In the genomic region with DNA sequence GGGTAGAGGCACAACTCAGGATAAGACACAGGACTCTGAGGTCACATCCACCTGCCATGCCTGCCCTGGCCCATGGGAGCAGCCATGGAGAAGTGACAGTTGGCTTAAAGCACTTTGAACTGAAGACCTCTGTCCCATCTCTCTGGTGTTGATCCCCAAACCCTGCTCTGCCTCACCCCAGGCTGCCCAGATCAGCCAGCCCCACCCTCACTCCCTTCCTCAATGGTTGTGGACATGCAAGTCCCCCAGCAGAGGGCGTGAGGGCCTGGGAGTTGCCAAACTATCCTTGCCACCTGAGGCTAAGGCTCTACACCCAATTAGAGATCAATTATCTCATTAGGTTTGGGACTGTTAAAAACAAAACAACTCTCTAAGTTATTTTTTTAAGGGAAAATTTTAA, we compare ENCODE assay signal across 8 mouse cellular contexts. TPM values are rescaled to one million over a fixed set of nuclear protein-coding genes. Genes with fewer than 3 reads are reported as not detected.
DNase-seq lines count a peak whose midpoint lies in the region; ATAC-seq and TF ChIP-seq lines count a peak whose summit lies in the region.

No protein-coding gene starts in this region.

- peak; percentile 43 to 78 (median 71) for TF ChIP-seq CTCF in MEL (IDR thresholded peaks at IDR 0.05 in 2 of 3, conservative IDR thresholded peaks at IDR 0.05 in 1 of 3; ENCODE audit: control insufficient read depth in 1 of 3, insufficient read depth in 1 of 3, low read depth in 2 of 3, low read length in 3 of 3, poor library complexity in 1 of 3, severe bottlenecking in 1 of 3)

- 0% methylated on average over 1 of the region's 1 CpGs for WGBS in embryonic facial prominence, embryonic 11.5 days

- no peak for TF ChIP-seq POLR2A in MEL (IDR thresholded peaks at IDR 0.05; ENCODE audit: control insufficient read depth in 1 of 2, insufficient read depth in 1 of 2, low read depth in 1 of 2, low read length in 2 of 2, poor library complexity in 1 of 2)

- ATAC-seq in CD4-positive, CD25-positive, alpha-beta regulatory T cell, adult 4 months, result no peak
- no peak for ATAC-seq in embryonic facial prominence, embryonic 11.5 days (replicated peaks; ENCODE audit: insufficient number of reproducible peaks, low FRiP score, low TSS enrichment, low read depth)
- no peak for ATAC-seq in erythroid progenitor cell, adult 5-6 weeks (replicated peaks; ENCODE audit: low FRiP score, poor library complexity, severe bottlenecking)

- TF ChIP-seq EP300 in MEL (IDR thresholded peaks at IDR 0.05; ENCODE audit: low read depth in 1 of 2, low read length in 2 of 2), result no peak

- H3K9me3 ChIP-seq in MEL (replicated peaks; ENCODE audit: insufficient read depth, low read length), result no peaks in the 10 kb centered on the region
- H3K9me3 ChIP-seq in embryonic facial prominence, embryonic 11.5 days (replicated peaks; ENCODE audit: control insufficient read depth, low read length), result no peaks in the 10 kb centered on the region

- TF ChIP-seq RAD21 in MEL (IDR thresholded peaks at IDR 0.05; ENCODE audit: low read depth, low read length), result peak; percentile 54

- H3K4me3 ChIP-seq in MEL (ENCODE audit: control insufficient read depth in 1 of 2, insufficient read depth in 1 of 2, low read depth in 2 of 2, low read length in 2 of 2), result no peak overlapping the region
- H3K4me3 ChIP-seq in embryonic facial prominence, embryonic 11.5 days (ENCODE audit: low read depth, low read length), result no peak overlapping the region

- no peaks in the 10 kb centered on the region for H3K79me2 ChIP-seq in MEL (ENCODE audit: control insufficient read depth, insufficient read depth, low read length, poor library complexity)

- no peaks in the 10 kb centered on the region for H3K4me1 ChIP-seq in MEL (ENCODE audit: control insufficient read depth in 1 of 2, insufficient read depth in 2 of 2, low read length in 2 of 2)
- H3K4me1 ChIP-seq in embryonic facial prominence, embryonic 11.5 days (ENCODE audit: control insufficient read depth, insufficient read depth, low read length), result peaks cover 2% of the 10 kb centered on the region; the same call in 1 of the 2 replicates

- H3K4me2 ChIP-seq in embryonic facial prominence, embryonic 11.5 days (ENCODE audit: low read depth, low read length), result no peak overlapping the region

- no peak overlapping the region for H3K27ac ChIP-seq in MEL (ENCODE audit: control insufficient read depth, low read depth, low read length)
- no peak overlapping the region for H3K27ac ChIP-seq in embryonic facial prominence, embryonic 11.5 days (replicated peaks; ENCODE audit: low read depth, low read length)

- no peak overlapping the region for H3K9ac ChIP-seq in MEL (ENCODE audit: control insufficient read depth, low read depth, low read length, poor library complexity, severe bottlenecking)
- H3K9ac ChIP-seq in embryonic facial prominence, embryonic 11.5 days (replicated peaks; ENCODE audit: low read length), result no peak overlapping the region

- H3K36me3 ChIP-seq in MEL (ENCODE audit: control insufficient read depth in 1 of 2, insufficient read depth in 2 of 2, low read length in 2 of 2), result no peaks in the 10 kb centered on the region
- H3K36me3 ChIP-seq in embryonic facial prominence, embryonic 11.5 days (replicated peaks; ENCODE audit: control insufficient read depth, insufficient read depth, low read depth, low read length), result no peaks in the 10 kb centered on the region

- no peaks in the 10 kb centered on the region; a peak in 1 of 4 replicates for H3K27me3 ChIP-seq in MEL (ENCODE audit: control insufficient read depth in 1 of 2, insufficient read depth in 2 of 2, low read length in 2 of 2)
- H3K27me3 ChIP-seq in embryonic facial prominence, embryonic 11.5 days (ENCODE audit: control insufficient read depth, insufficient read depth, low read length), result peaks cover 36% of the 10 kb centered on the region

- DNase-seq in CD4-positive, CD25-positive, alpha-beta regulatory T cell, adult 2 months (ENCODE audit: low read depth, low spot score), result peak; percentile 45
- DNase-seq in kidney, postnatal 36 days, result peak; percentile 4 to 58
- DNase-seq in kidney, adult 8-10 months, result no peak
- peak; percentile 43 for DNase-seq in MEL (ENCODE audit: low read depth, low spot score)
- DNase-seq in embryonic facial prominence, embryonic 11.5 days (ENCODE audit: low spot score), result peak; percentile 24
- no peak for DNase-seq in layer of hippocampus, postnatal 25 days (ENCODE audit: extremely low spot score in 1 of 2, low spot score in 1 of 2)

TF ChIP-seq in MEL, 35 proteins besides CTCF, POLR2A, EP300 and RAD21:
- no peak for TF ChIP-seq UBTF (IDR thresholded peaks at IDR 0.05; ENCODE audit: borderline replicate concordance, insufficient read depth, low read depth, low read length)
- TF ChIP-seq ZC3H11A (IDR thresholded peaks at IDR 0.05; ENCODE audit: low read depth, low read length), result peak; percentile 35; the same call in 1 of the 2 replicates
- peak; percentile 76 for TF ChIP-seq SMC3 (IDR thresholded peaks at IDR 0.05; ENCODE audit: low read depth, low read length)

RNA-seq across cellular contexts. Expression of a gene that starts 3.0 kb away (rescaled TPM):
- polyA plus RNA-seq in CD4-positive, CD25-positive, alpha-beta regulatory T cell, adult 4 months (2017; shearing (Covaris generic)), result not detected
- not detected in 2 replicates for total RNA-seq in MEL (2012; rRNA removed)
- polyA plus RNA-seq in MEL (2012; ENCODE audit: insufficient read depth in 1 of 2, insufficient read length in 2 of 2, low read depth in 1 of 2, low replicate concordance in 2 of 2, missing spikeins in 1 of 2), result not detected
- polyA plus RNA-seq in embryonic facial prominence, embryonic 11.5 days (2014; fragmentation: Nextera tagmentation; extraction: Ambion mirVana), result 0.25 and 0.42 TPM in 2 replicates
- not detected in 2 replicates for total RNA-seq in erythroid progenitor cell, adult 5-6 weeks (2015; ENCODE audit: low replicate concordance)
- not detected in 2 replicates for total RNA-seq in erythroid progenitor cell, adult 5-6 weeks (2017; ENCODE audit: low replicate concordance)
- total RNA-seq in layer of hippocampus, postnatal 25 days (2021), result 1,000 to 10,000 TPM; 1,080 to 1,201 TPM

RNA-seq across cellular contexts. Expression of a gene that starts 18.7 kb away (rescaled TPM):
- not detected for polyA plus RNA-seq in CD4-positive, CD25-positive, alpha-beta regulatory T cell, adult 4 months (2017; shearing (Covaris generic))
- 0.13 and 0.19 TPM in 2 replicates for total RNA-seq in MEL (2012; rRNA removed)
- polyA plus RNA-seq in MEL (2012; ENCODE audit: insufficient read depth in 1 of 2, insufficient read length in 2 of 2, low read depth in 1 of 2, low replicate concordance in 2 of 2, missing spikeins in 1 of 2), result under 1 TPM in 1 of 2 experiments, not detected in 1; 0.57 TPM
- polyA plus RNA-seq in embryonic facial prominence, embryonic 11.5 days (2014; fragmentation: Nextera tagmentation; extraction: Ambion mirVana), result 1.5 and 2.0 TPM in 2 replicates
- not detected in 2 replicates for total RNA-seq in erythroid progenitor cell, adult 5-6 weeks (2015; ENCODE audit: low replicate concordance)
- total RNA-seq in erythroid progenitor cell, adult 5-6 weeks (2017; ENCODE audit: low replicate concordance), result not detected in 2 replicates
- total RNA-seq in layer of hippocampus, postnatal 25 days (2021), result 100 to 1,000 TPM; 277 to 291 TPM

RNA-seq across cellular contexts. Expression of a gene that starts 33.2 kb away (rescaled TPM):
- polyA plus RNA-seq in CD4-positive, CD25-positive, alpha-beta regulatory T cell, adult 4 months (2017; shearing (Covaris generic)), result 100 to 1,000 TPM; 138 to 145 TPM
- total RNA-seq in MEL (2012; rRNA removed), result 18.1 and 20.2 TPM in 2 replicates
- polyA plus RNA-seq in MEL (2012; ENCODE audit: insufficient read depth in 1 of 2, insufficient read length in 2 of 2, low read depth in 1 of 2, low replicate concordance in 2 of 2, missing spikeins in 1 of 2), result 10 to 100 TPM in 1 of 2 experiments, not detected in 1; 73.4 TPM
- polyA plus RNA-seq in embryonic facial prominence, embryonic 11.5 days (2014; fragmentation: Nextera tagmentation; extraction: Ambion mirVana), result 443 and 483 TPM in 2 replicates
- 80.4 and 90.5 TPM in 2 replicates for total RNA-seq in erythroid progenitor cell, adult 5-6 weeks (2015; ENCODE audit: low replicate concordance)
- total RNA-seq in erythroid progenitor cell, adult 5-6 weeks (2017; ENCODE audit: low replicate concordance), result 24.1 and 26.0 TPM in 2 replicates
- 100 to 1,000 TPM; 110 to 113 TPM for total RNA-seq in layer of hippocampus, postnatal 25 days (2021)

RNA-seq across cellular contexts. Expression of a gene that starts 48.8 kb away (rescaled TPM):
- polyA plus RNA-seq in CD4-positive, CD25-positive, alpha-beta regulatory T cell, adult 4 months (2017; shearing (Covaris generic)), result under 1 TPM in 1 of 2 experiments, not detected in 1; 0.08 TPM
- total RNA-seq in MEL (2012; rRNA removed), result not detected in 2 replicates
- not detected for polyA plus RNA-seq in MEL (2012; ENCODE audit: insufficient read depth in 1 of 2, insufficient read length in 2 of 2, low read depth in 1 of 2, low replicate concordance in 2 of 2, missing spikeins in 1 of 2)
- polyA plus RNA-seq in embryonic facial prominence, embryonic 11.5 days (2014; fragmentation: Nextera tagmentation; extraction: Ambion mirVana), result not detected in 2 replicates
- not detected in 2 replicates for total RNA-seq in erythroid progenitor cell, adult 5-6 weeks (2015; ENCODE audit: low replicate concordance)
- not detected in 2 replicates for total RNA-seq in erythroid progenitor cell, adult 5-6 weeks (2017; ENCODE audit: low replicate concordance)
- not detected for total RNA-seq in layer of hippocampus, postnatal 25 days (2021)

RNA-seq across cellular contexts. Expression of a gene that starts 59.1 kb away (rescaled TPM):
- under 1 TPM; 0.42 to 0.70 TPM for polyA plus RNA-seq in CD4-positive, CD25-positive, alpha-beta regulatory T cell, adult 4 months (2017; shearing (Covaris generic))
- total RNA-seq in MEL (2012; rRNA removed), result not detected in 2 replicates
- under 1 TPM in 1 of 2 experiments, not detected in 1; 0.04 TPM for polyA plus RNA-seq in MEL (2012; ENCODE audit: insufficient read depth in 1 of 2, insufficient read length in 2 of 2, low read depth in 1 of 2, low replicate concordance in 2 of 2, missing spikeins in 1 of 2)
- 0.08 TPM in 1 of 2 replicates, not detected in the other for polyA plus RNA-seq in embryonic facial prominence, embryonic 11.5 days (2014; fragmentation: Nextera tagmentation; extraction: Ambion mirVana)
- not detected in 2 replicates for total RNA-seq in erythroid progenitor cell, adult 5-6 weeks (2015; ENCODE audit: low replicate concordance)
- total RNA-seq in erythroid progenitor cell, adult 5-6 weeks (2017; ENCODE audit: low replicate concordance), result 0.77 TPM in 1 of 2 replicates, not detected in the other
- under 1 TPM; 0.22 to 0.42 TPM for total RNA-seq in layer of hippocampus, postnatal 25 days (2021)

Comparison
In these comparisons a context has a peak if more than half of its experiments do, and no peak if none do; other contexts are left out.
1. DNase-seq: peak in CD4-positive, CD25-positive, alpha-beta regulatory T cell, adult 2 months (single experiment), kidney, postnatal 36 days (2 of 2), MEL (single experiment) and embryonic facial prominence, embryonic 11.5 days (single experiment); none in kidney, adult 8-10 months (0 of 2) and layer of hippocampus, postnatal 25 days (0 of 2).
2. RNA of a gene that starts 3.0 kb away (total RNA-seq): 1,080 to 1,201 TPM in layer of hippocampus, postnatal 25 days; not detected in MEL and not detected in erythroid progenitor cell, adult 5-6 weeks; every median in the first group is over 1,000 times any median in the second.
3. RNA of a gene that starts 18.7 kb away (total RNA-seq): 277 to 291 TPM in layer of hippocampus, postnatal 25 days; 0.13 to 0.19 TPM in MEL and not detected in erythroid progenitor cell, adult 5-6 weeks; every median in the first group is over 100 times any median in the second.